Mouse (Mus musculus): ENCODE measurements at regions not wholly inside any gene's neighbourhood (a gene's known extent, or its start where the extent isn't known, plus 50 kb on each side); places are given as distances from the start of the nearest gene placed in this dataset.
A peak's percentile ranks its signal among the peaks of the same experiment; 100 is the strongest.

- WGBS = 1% methylated on average over 4 of the region's 4 CpGs
- H3K36me3 ChIP-seq = no peaks in the 10 kb centered on the region
- H3K9me3 ChIP-seq = no peaks in the 10 kb centered on the region
- H3K27me3 ChIP-seq (ENCODE audit: insufficient read depth, poor library complexity, severe bottlenecking) = peaks cover 79% of the 10 kb centered on the region
- H3K27ac ChIP-seq = no peak overlapping the region
- no peak overlapping the region for H3K4me3 ChIP-seq
- DNase-seq (ENCODE audit: low spot score) = no peak
- peaks cover 19% of the 10 kb centered on the region for H3K4me1 ChIP-seq
Measured at GRCm38 (mm10) chr14:48330965-48331622, 114.8 kb upstream of the Tmem260 start.

GRCm38 (mm10) chr14:48331623-48332000 is 114.3 kb upstream of the Tmem260 start:
- no peak overlapping the region for H3K27ac ChIP-seq
- peaks cover 19% of the 10 kb centered on the region for H3K4me1 ChIP-seq

GRCm38 (mm10) chr14:48332193-48332592 is 113.7 kb upstream of the Tmem260 start:
- peaks cover 77% of the 10 kb centered on the region for H3K27me3 ChIP-seq (ENCODE audit: insufficient read depth, poor library complexity, severe bottlenecking)
- H3K9me3 ChIP-seq = no peaks in the 10 kb centered on the region
- WGBS = 33% methylated on average over 2 of the region's 2 CpGs
- no peak overlapping the region for H3K4me3 ChIP-seq
- peak overlapping the region; percentile 22; the same call in 1 of the 2 replicates for H3K27ac ChIP-seq
- H3K4me1 ChIP-seq = peaks cover 19% of the 10 kb centered on the region
- H3K36me3 ChIP-seq = no peaks in the 10 kb centered on the region
- no peak for DNase-seq (ENCODE audit: low spot score)

More at GRCm38 (mm10) chr14:48331623-48332000, 114.3 kb upstream of the Tmem260 start:
- no peak for DNase-seq (ENCODE audit: low spot score)
- no peaks in the 10 kb centered on the region for H3K9me3 ChIP-seq
- H3K27me3 ChIP-seq (ENCODE audit: insufficient read depth, poor library complexity, severe bottlenecking) = peaks cover 77% of the 10 kb centered on the region
- H3K4me3 ChIP-seq = no peak overlapping the region
- H3K36me3 ChIP-seq = no peaks in the 10 kb centered on the region
- WGBS = 70% methylated on average over 2 of the region's 2 CpGs

- no peaks in the 10 kb centered on the region for H3K36me3 ChIP-seq
- peaks cover 76% of the 10 kb centered on the region for H3K27me3 ChIP-seq (ENCODE audit: insufficient read depth, poor library complexity, severe bottlenecking)
- peaks cover 19% of the 10 kb centered on the region for H3K4me1 ChIP-seq
- no peak for DNase-seq (ENCODE audit: low spot score)
- peak overlapping the region; percentile 22; the same call in 1 of the 2 replicates for H3K27ac ChIP-seq
- H3K9me3 ChIP-seq = no peaks in the 10 kb centered on the region
- whole genome bisulfite sequencing = 63% methylated on average over 4 of the region's 4 CpGs
- no peak overlapping the region for H3K4me3 ChIP-seq
Measured at GRCm38 (mm10) chr14:48332660-48333059, 113.3 kb upstream of the Tmem260 start.

- Histone ChIP-seq H3K27ac (no peak overlapping the region), H3K9me3 (no peaks in the 10 kb centered on the region), H3K27me3 (ENCODE audit: insufficient read depth, poor library complexity, severe bottlenecking) (peaks cover 61% of the 10 kb centered on the region), H3K4me1 (peaks cover 19% of the 10 kb centered on the region), H3K4me3 (no peak overlapping the region), H3K36me3 (no peaks in the 10 kb centered on the region)
- no peak for DNase-seq (ENCODE audit: low spot score)
- WGBS = 51% methylated on average over 8 of the region's 8 CpGs
Measured at GRCm38 (mm10) chr14:48334106-48334809, 111.7 kb upstream of the Tmem260 start.

GRCm38 (mm10) chr14:48339434-48339833 is 106.5 kb upstream of the Tmem260 start:
- no peak for DNase-seq (ENCODE audit: low spot score)
- H3K27me3 ChIP-seq (ENCODE audit: insufficient read depth, poor library complexity, severe bottlenecking) = peaks cover 30% of the 10 kb centered on the region; the same call in 1 of the 2 replicates
- no peak overlapping the region for H3K27ac ChIP-seq
- H3K9me3 ChIP-seq = no peaks in the 10 kb centered on the region
- H3K36me3 ChIP-seq = no peaks in the 10 kb centered on the region
- 0 out of 2 replicates have a peak, but pooled peaks cover 2% of the 10 kb centered on the region for H3K4me1 ChIP-seq
- 74% methylated on average over 4 of the region's 4 CpGs for WGBS
- H3K4me3 ChIP-seq = no peak overlapping the region

- WGBS = 79% methylated on average over 7 of the region's 7 CpGs
Measured at GRCm38 (mm10) chr14:48342944-48343343, 103.0 kb upstream of the Tmem260 start.

GRCm38 (mm10) chr14:48345956-48346355 is 100.0 kb upstream of the Tmem260 start:
- 84% methylated on average over 7 of the region's 7 CpGs for WGBS
- Histone ChIP-seq H3K27ac (no peak overlapping the region), H3K36me3 (no peaks in the 10 kb centered on the region), H3K27me3 (ENCODE audit: insufficient read depth, poor library complexity, severe bottlenecking) (peaks cover 16% of the 10 kb centered on the region; the same call in 1 of the 2 replicates), H3K4me3 (no peak overlapping the region), H3K4me1 (no peaks in the 10 kb centered on the region), H3K9me3 (no peaks in the 10 kb centered on the region)
- no peak for DNase-seq (ENCODE audit: low spot score)

More at GRCm38 (mm10) chr14:48342944-48343343, 103.0 kb upstream of the Tmem260 start:
- Histone ChIP-seq H3K4me1 (no peaks in the 10 kb centered on the region), H3K4me3 (no peak overlapping the region), H3K9me3 (no peaks in the 10 kb centered on the region), H3K36me3 (no peaks in the 10 kb centered on the region), H3K27ac (no peak overlapping the region), H3K27me3 (ENCODE audit: insufficient read depth, poor library complexity, severe bottlenecking) (peaks cover 16% of the 10 kb centered on the region; the same call in 1 of the 2 replicates)
- DNase-seq (ENCODE audit: low spot score) = no peak

- WGBS = 80% methylated on average over 9 of the region's 9 CpGs
- no peak overlapping the region for H3K4me3 ChIP-seq
- H3K9me3 ChIP-seq = no peaks in the 10 kb centered on the region
- no peaks in the 10 kb centered on the region for H3K4me1 ChIP-seq
- H3K27ac ChIP-seq = no peak overlapping the region
- no peaks in the 10 kb centered on the region for H3K36me3 ChIP-seq
- DNase-seq (ENCODE audit: low spot score) = no peak
- H3K27me3 ChIP-seq (ENCODE audit: insufficient read depth, poor library complexity, severe bottlenecking) = no peaks in the 10 kb centered on the region
Measured at GRCm38 (mm10) chr14:48349392-48350044, 96.4 kb upstream of the Tmem260 start.

- Histone ChIP-seq H3K9me3 (no peaks in the 10 kb centered on the region), H3K4me1 (no peaks in the 10 kb centered on the region), H3K36me3 (no peaks in the 10 kb centered on the region), H3K27ac (no peak overlapping the region), H3K4me3 (no peak overlapping the region), H3K27me3 (ENCODE audit: insufficient read depth, poor library complexity, severe bottlenecking) (peaks cover 7% of the 10 kb centered on the region)
- DNase-seq (ENCODE audit: low spot score) = no peak
- 68% methylated on average over 6 of the region's 6 CpGs for WGBS
Measured at GRCm38 (mm10) chr14:48351652-48352051, 94.3 kb upstream of the Tmem260 start.

GRCm38 (mm10) chr14:48352825-48353224 is 93.1 kb upstream of the Tmem260 start:
- H3K27me3 ChIP-seq (ENCODE audit: insufficient read depth, poor library complexity, severe bottlenecking) = peaks cover 18% of the 10 kb centered on the region
- H3K4me3 ChIP-seq = no peak overlapping the region
- H3K36me3 ChIP-seq = no peaks in the 10 kb centered on the region
- H3K9me3 ChIP-seq = no peaks in the 10 kb centered on the region
- no peak overlapping the region for H3K27ac ChIP-seq
- no peaks in the 10 kb centered on the region for H3K4me1 ChIP-seq
- DNase-seq (ENCODE audit: low spot score) = no peak

- Histone ChIP-seq H3K27ac (no peak overlapping the region), H3K36me3 (no peaks in the 10 kb centered on the region), H3K4me3 (no peak overlapping the region), H3K4me1 (no peaks in the 10 kb centered on the region), H3K9me3 (no peaks in the 10 kb centered on the region), H3K27me3 (ENCODE audit: insufficient read depth, poor library complexity, severe bottlenecking) (peaks cover 18% of the 10 kb centered on the region)
- DNase-seq (ENCODE audit: low spot score) = no peak
- 26% methylated on average over 1 of the region's 1 CpGs for WGBS
Measured at GRCm38 (mm10) chr14:48354176-48354575, 91.7 kb upstream of the Tmem260 start.

- Histone ChIP-seq H3K4me1 (no peaks in the 10 kb centered on the region), H3K4me3 (no peak overlapping the region), H3K27ac (no peak overlapping the region), H3K27me3 (ENCODE audit: insufficient read depth, poor library complexity, severe bottlenecking) (peaks cover 34% of the 10 kb centered on the region), H3K9me3 (no peaks in the 10 kb centered on the region), H3K36me3 (no peaks in the 10 kb centered on the region)
- WGBS = 70% methylated on average over 8 of the region's 8 CpGs
- no peak for DNase-seq (ENCODE audit: low spot score)
Measured at GRCm38 (mm10) chr14:48357441-48357840, 88.5 kb upstream of the Tmem260 start.

Data from heart, embryonic 10.5 days (tissue).